Mouse (Mus musculus): ENCODE results near the gene Efna4. TPM values are rescaled to one million over a fixed set of nuclear protein-coding genes. Genes with fewer than 3 reads are reported as not detected.

The Efna4 gene
- polyA plus RNA-seq, 1 experiment from 2014 or later: 24.6 TPM

DNA sequence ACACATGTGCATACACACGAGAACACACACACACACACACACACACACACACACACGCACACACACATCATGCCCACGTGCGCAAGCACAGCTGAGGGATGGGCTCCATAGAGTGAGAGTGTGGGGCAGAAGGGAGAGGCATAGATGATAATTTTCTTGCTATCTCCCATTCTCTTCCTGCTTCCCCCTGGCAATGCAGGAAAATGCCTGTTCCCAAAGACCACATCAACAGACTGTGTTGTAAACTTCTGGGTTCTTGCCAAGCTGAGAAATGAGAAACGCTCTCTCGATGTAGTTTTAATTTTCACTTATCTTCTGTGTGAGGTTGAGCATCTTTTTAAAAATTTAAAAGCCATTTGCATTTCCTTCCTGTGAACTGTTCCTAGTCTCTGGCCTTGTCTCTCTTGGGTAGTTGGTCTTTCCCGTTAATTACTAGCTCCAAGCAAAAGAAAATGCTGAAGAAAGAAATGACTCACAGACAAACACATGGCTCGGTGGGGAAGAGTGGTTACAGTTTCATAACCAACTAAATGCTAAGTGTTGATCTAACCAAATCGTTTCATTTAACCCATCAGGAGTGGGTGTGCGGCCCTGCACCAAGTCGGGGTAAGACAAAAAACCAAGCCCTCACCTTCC, 40.9 kb downstream of the Efna4 start:
- 74% methylated on average over 11 of the region's 11 CpGs for WGBS
- ATAC-seq (ENCODE audit: insufficient read depth) (no peak), DNase-seq (peak; percentile 30)
- Histone ChIP-seq H3K27ac (ENCODE audit: low read depth) (no peak overlapping the region), H3K36me3 (ENCODE audit: insufficient read depth) (no peaks in the 10 kb centered on the region), H3K4me3 (ENCODE audit: low read depth, low read length) (no peak overlapping the region), H3K9ac (no peak overlapping the region), H3K27me3 (ENCODE audit: insufficient read depth, low read length) (no peaks in the 10 kb centered on the region), H3K4me1 (ENCODE audit: insufficient read depth) (no peaks in the 10 kb centered on the region), H3K4me2 (no peak overlapping the region), H3K9me3 (ENCODE audit: low read depth, low read length) (no peaks in the 10 kb centered on the region)
- no peak for TF ChIP-seq CTCF (IDR thresholded peaks at IDR 0.05; ENCODE audit: low read depth)

DNA sequence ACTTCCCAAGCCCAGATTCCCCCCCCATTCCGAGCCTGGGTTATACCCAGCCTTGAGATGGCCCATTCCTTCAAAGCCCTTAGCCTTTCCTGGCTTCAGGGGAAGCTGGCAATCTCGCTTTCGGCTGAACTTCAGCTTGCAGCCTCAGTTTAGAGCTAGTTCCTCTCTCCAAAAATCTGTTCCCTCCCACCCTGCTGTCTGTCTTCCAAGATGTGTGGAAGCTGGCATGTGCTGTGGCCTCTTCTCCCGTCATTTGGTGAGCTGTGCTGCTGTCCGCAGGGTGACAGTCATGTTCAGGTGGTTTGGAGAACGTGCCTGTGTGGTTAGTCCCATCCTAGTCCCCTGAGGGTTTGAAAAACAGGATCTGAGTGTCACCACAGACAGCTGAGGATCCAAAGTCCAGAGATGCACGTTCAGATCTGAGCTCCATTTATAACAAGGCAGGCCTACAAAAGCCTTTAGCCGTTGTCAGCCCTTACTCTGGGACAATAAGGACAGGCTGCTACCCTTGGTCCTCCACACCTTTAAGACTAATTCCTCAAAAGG, 42.1 kb downstream of the Efna4 start:
- Histone ChIP-seq H3K27me3 (ENCODE audit: insufficient read depth, low read length) (no peaks in the 10 kb centered on the region), H3K27ac (ENCODE audit: low read depth) (no peak overlapping the region), H3K9ac (no peak overlapping the region), H3K4me3 (ENCODE audit: low read depth, low read length) (no peak overlapping the region), H3K4me2 (no peak overlapping the region), H3K36me3 (ENCODE audit: insufficient read depth) (no peaks in the 10 kb centered on the region), H3K9me3 (ENCODE audit: low read depth, low read length) (no peaks in the 10 kb centered on the region), H3K4me1 (ENCODE audit: insufficient read depth) (no peaks in the 10 kb centered on the region)
- 81% methylated on average over 8 of the region's 8 CpGs for WGBS
- ATAC-seq (ENCODE audit: insufficient read depth) (no peak), DNase-seq (no peak)
- no peak for TF ChIP-seq CTCF (IDR thresholded peaks at IDR 0.05; ENCODE audit: low read depth)

DNA sequence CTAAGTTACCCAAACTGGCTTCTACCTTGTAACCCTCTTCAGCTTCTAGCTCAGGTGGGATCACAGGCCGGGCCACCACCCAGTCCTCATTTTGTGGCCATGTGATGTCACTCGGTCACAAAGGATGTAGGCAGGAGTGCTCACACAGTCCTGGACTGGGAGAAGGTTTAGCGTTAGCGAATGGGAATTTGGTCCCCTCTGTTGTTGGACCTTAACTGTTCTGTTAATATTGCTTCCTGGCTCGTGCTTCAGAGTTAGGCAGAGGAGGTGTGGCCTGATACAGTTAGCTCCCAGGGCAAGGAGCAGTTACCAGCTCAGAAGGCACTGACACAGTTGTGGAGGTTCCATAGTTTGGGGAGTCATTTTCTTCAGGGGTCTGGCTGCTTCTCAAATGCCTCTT, 43.6 kb downstream of the Efna4 start:
- H3K36me3 ChIP-seq (ENCODE audit: insufficient read depth): no peaks in the 10 kb centered on the region
- no peaks in the 10 kb centered on the region for H3K9me3 ChIP-seq (ENCODE audit: low read depth, low read length)
- WGBS: 63% methylated on average over 5 of the region's 5 CpGs
- no peak overlapping the region for H3K4me2 ChIP-seq
- no peak for TF ChIP-seq CTCF (IDR thresholded peaks at IDR 0.05; ENCODE audit: low read depth)
- H3K9ac ChIP-seq: no peak overlapping the region
- no peak overlapping the region for H3K27ac ChIP-seq (ENCODE audit: low read depth)
- ATAC-seq (ENCODE audit: insufficient read depth) (no peak), DNase-seq (no peak)
- H3K4me1 ChIP-seq (ENCODE audit: insufficient read depth): no peaks in the 10 kb centered on the region
- no peak overlapping the region for H3K4me3 ChIP-seq (ENCODE audit: low read depth, low read length)
- no peaks in the 10 kb centered on the region for H3K27me3 ChIP-seq (ENCODE audit: insufficient read depth, low read length)

DNA sequence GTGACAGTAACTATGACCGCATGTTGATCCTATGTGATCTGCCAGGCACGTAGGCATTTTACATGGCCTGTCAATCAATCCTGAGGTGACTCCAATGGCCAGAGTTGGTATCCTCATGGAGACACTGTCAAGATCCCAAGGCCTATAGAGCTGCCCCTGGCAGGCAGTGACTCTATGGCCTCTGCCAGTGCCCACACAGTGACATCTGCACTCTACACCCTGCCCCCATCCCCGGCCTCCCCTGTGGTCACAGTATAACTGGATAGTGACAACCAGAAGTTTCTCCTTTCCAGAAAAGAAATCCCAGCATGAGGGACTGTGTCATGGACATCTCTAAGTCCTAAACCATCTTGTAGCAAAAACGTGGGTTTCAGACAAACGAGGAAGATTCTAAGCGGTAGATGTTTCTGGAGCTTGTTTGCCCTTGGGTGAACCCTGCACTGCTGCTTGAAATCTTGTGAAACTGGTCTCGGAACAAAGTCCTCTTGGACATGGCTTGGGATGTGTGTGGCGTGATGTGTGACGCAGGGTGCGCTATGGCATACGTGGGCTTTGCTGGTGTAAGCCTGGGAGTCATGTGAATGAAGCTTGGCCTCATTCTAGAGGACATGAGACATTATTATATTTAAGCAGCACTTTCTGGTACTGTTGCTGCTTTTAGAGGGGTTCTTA, 44.4 kb downstream of the Efna4 start:
- WGBS: 82% methylated on average over 11 of the region's 11 CpGs
- H3K9ac ChIP-seq: no peak overlapping the region
- TF ChIP-seq CTCF (IDR thresholded peaks at IDR 0.05; ENCODE audit: low read depth): no peak
- no peaks in the 10 kb centered on the region for H3K36me3 ChIP-seq (ENCODE audit: insufficient read depth)
- H3K4me3 ChIP-seq (ENCODE audit: low read depth, low read length): no peak overlapping the region
- no peak overlapping the region for H3K4me2 ChIP-seq
- no peak for ATAC-seq (ENCODE audit: insufficient read depth)
- H3K9me3 ChIP-seq (ENCODE audit: low read depth, low read length): no peaks in the 10 kb centered on the region
- H3K4me1 ChIP-seq (ENCODE audit: insufficient read depth): no peaks in the 10 kb centered on the region
- H3K27ac ChIP-seq (ENCODE audit: low read depth): no peak overlapping the region
- H3K27me3 ChIP-seq (ENCODE audit: insufficient read depth, low read length): no peaks in the 10 kb centered on the region
- no peak for DNase-seq

DNA sequence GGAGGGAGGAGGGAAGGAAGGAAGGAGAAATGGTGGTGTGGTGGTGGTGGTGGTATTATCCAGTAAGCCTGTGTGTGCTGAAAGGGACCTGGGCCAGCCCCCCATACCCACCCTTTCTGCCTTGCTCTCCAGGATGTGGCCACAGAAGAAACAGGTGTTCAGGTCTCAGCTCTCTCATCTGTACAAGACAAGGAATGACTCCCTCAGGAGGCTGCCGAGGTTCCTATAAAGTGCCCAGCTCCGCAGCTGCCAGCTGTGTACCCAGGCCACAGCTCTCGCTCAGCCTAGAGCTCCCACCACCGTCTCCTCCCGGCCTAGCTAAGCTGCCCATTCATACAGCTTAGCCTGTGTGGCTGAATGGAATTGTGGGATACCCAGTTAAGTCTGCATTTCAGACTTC, 45.5 kb downstream of the Efna4 start:
- no peaks in the 10 kb centered on the region for H3K27me3 ChIP-seq (ENCODE audit: insufficient read depth, low read length)
- 63% methylated on average over 5 of the region's 5 CpGs for WGBS
- no peaks in the 10 kb centered on the region for H3K9me3 ChIP-seq (ENCODE audit: low read depth, low read length)
- H3K4me3 ChIP-seq (ENCODE audit: low read depth, low read length): no peak overlapping the region
- TF ChIP-seq CTCF (IDR thresholded peaks at IDR 0.05; ENCODE audit: low read depth): no peak
- ATAC-seq (ENCODE audit: insufficient read depth) (no peak), DNase-seq (no peak)
- no peak overlapping the region for H3K4me2 ChIP-seq
- H3K9ac ChIP-seq: no peak overlapping the region
- no peaks in the 10 kb centered on the region for H3K4me1 ChIP-seq (ENCODE audit: insufficient read depth)
- H3K36me3 ChIP-seq (ENCODE audit: insufficient read depth): no peaks in the 10 kb centered on the region
- no peak overlapping the region for H3K27ac ChIP-seq (ENCODE audit: low read depth)

DNA sequence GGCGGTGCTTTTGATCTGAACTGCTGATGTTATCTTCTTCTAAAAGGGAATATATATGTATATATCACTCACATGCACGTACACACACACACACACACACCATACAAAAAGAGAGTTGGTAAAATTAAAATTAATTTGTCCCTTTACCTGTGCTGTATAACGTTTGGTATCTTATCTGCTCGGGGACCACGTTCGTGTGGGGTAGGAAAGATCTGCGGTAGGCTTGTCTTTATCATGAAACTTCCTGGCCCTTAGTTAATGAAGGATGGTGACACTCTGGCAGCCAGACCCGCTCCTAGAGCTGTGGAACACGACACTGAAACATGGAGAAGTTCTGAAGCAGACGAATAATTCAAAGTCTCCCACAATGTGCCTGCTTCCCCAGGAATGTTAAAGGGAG, 46.0 kb downstream of the Efna4 start:
- H3K27ac ChIP-seq (ENCODE audit: low read depth): no peak overlapping the region
- no peaks in the 10 kb centered on the region for H3K4me1 ChIP-seq (ENCODE audit: insufficient read depth)
- TF ChIP-seq CTCF (IDR thresholded peaks at IDR 0.05; ENCODE audit: low read depth): no peak
- H3K4me3 ChIP-seq (ENCODE audit: low read depth, low read length): no peak overlapping the region
- H3K36me3 ChIP-seq (ENCODE audit: insufficient read depth): no peaks in the 10 kb centered on the region
- ATAC-seq (ENCODE audit: insufficient read depth) (no peak), DNase-seq (no peak)
- H3K9ac ChIP-seq: no peak overlapping the region
- no peak overlapping the region for H3K4me2 ChIP-seq
- H3K27me3 ChIP-seq (ENCODE audit: insufficient read depth, low read length): no peaks in the 10 kb centered on the region
- 48% methylated on average over 10 of the region's 10 CpGs for WGBS
- H3K9me3 ChIP-seq (ENCODE audit: low read depth, low read length): no peaks in the 10 kb centered on the region

DNA sequence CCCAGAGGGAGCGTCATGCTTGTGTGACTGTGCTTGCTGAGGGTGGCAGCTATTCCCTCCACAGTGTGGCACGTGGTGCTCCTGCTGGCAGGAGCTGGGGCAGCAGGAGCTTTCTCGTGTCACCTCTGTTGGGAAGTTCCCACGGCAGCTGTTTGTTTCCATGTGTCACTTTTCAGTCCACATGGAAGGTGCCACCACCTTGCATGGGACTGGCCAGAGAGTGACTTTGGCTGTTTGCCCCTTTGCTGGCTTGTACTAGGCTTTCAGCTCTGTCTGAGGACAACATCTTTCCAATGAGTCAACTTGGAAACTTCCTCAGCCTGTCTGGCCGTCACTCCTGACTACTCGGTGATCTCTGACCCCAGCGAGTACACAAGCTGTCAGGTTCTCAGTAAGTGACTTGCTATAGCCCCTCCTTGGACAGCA, 49.3 kb downstream of the Efna4 start:
- Histone ChIP-seq H3K36me3 (ENCODE audit: insufficient read depth) (no peaks in the 10 kb centered on the region), H3K4me2 (no peak overlapping the region), H3K9ac (no peak overlapping the region), H3K9me3 (ENCODE audit: low read depth, low read length) (no peaks in the 10 kb centered on the region), H3K27ac (ENCODE audit: low read depth) (no peak overlapping the region), H3K27me3 (ENCODE audit: insufficient read depth, low read length) (no peaks in the 10 kb centered on the region), H3K4me3 (ENCODE audit: low read depth, low read length) (no peak overlapping the region), H3K4me1 (ENCODE audit: insufficient read depth) (no peaks in the 10 kb centered on the region)
- ATAC-seq (ENCODE audit: insufficient read depth) (no peak), DNase-seq (no peak)
- TF ChIP-seq CTCF (IDR thresholded peaks at IDR 0.05; ENCODE audit: low read depth): 0 out of 2 replicates have a peak, but pooled peaks have one; percentile 2
- 17% methylated on average over 7 of the region's 7 CpGs for WGBS

All from lung, embryonic 14.5 days (tissue).